Mouse (Mus musculus) lung, embryonic 16.5 days (tissue): ENCODE data around the gene Matk. TPM values are rescaled to one million over a fixed set of nuclear protein-coding genes. Genes with fewer than 3 reads are reported as not detected.

Experiments used
- ATAC-seq: fragments of 200-750 bp; cut with Nextera tagmentation; 2 replicates; pipeline ENCODE4 v1.8.0; 2017; ENCODE audit warnings: low read depth, mild to moderate bottlenecking, moderate library complexity
- H3K27ac ChIP-seq: fragments of 300-500 bp; sonication (generic); 2 replicates; pipeline ENCODE4 v1.5.1; 2014; ENCODE audit warnings: mild to moderate bottlenecking, control low read depth, low read length
- H3K27me3 ChIP-seq: fragments of 300-500 bp; sonication (generic); 2 replicates; pipeline ENCODE4 v1.6.1; 2014; ENCODE audit warnings: low read depth, low read length, mixed read lengths; ENCODE audit not compliant: control insufficient read depth, insufficient read depth
- H3K36me3 ChIP-seq: fragments of 300-500 bp; sonication (generic); 2 replicates; pipeline ENCODE4 v1.6.1; 2014; ENCODE audit warnings: low read length; ENCODE audit not compliant: control insufficient read depth, insufficient read depth
- H3K4me1 ChIP-seq: fragments of 300-500 bp; sonication (generic); replicated peaks from 2 replicates; pipeline ENCODE4 v1.6.1; 2014; ENCODE audit warnings: low read length, mixed read lengths; ENCODE audit not compliant: control insufficient read depth, insufficient read depth
- H3K4me2 ChIP-seq: fragments of 300-500 bp; sonication (generic); 2 replicates; pipeline ENCODE4 v1.6.1; 2014; ENCODE audit warnings: low read depth, low read length, control low read depth
- H3K4me3 ChIP-seq: fragments of 300-500 bp; sonication (generic); 2 replicates; pipeline ENCODE4 v1.5.1; 2014; ENCODE audit warnings: mild to moderate bottlenecking, low read length, control low read depth
- H3K9ac ChIP-seq: fragments of 300-500 bp; sonication (generic); 2 replicates; pipeline ENCODE4 v1.6.1; 2014; ENCODE audit warnings: low read length, control low read depth
- H3K9me3 ChIP-seq: fragments of 300-500 bp; sonication (generic); 2 replicates; pipeline ENCODE4 v1.6.1; 2016; ENCODE audit warnings: low read length; ENCODE audit not compliant: control insufficient read depth
- WGBS: fragments of 180-500 bp; shearing (Covaris S2); extraction: QIAGEN DNeasy Blood & Tissue Kit; methylation state at CpG from one replicate; pipeline ENCODE4 v1.1.7; 2014; 5-methylcytosine and 5-hydroxymethylcytosine counted together
- polyA plus RNA-seq: library from polyadenylated mRNA; unstranded; fragments of >200 nt; fragmentation: Nextera tagmentation; extraction: Ambion mirVana; gene quantifications from 2 replicates; pipeline ENCODE4 v1.2.1, GENCODE M21; 2015

Gene Matk
- polyA plus RNA-seq, 1 experiment from 2014 or later: 2.9 TPM

DNA sequence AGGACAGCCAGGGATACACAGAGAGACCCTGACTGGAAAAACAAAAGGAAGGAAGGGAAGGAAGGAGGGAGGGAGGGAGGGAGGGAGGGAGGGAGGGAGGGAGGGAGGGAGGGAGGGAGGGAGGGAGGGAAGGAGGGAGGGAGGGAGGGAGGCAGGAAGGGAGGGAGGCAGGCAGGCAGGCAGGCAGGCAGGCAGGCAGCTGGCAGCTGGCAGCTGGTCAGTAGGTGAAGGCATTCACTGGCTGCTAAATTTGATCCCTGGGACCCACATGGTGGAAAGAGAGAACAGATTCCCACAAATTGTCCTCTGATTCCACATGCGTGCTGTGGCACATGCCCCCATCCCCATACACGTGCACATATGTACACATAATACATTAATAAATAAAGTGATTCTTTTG is 14.1 kb upstream of the Matk start:
- Histone ChIP-seq H3K4me2 (no peak overlapping the region), H3K4me1 (peaks cover 3% of the 10 kb centered on the region), H3K4me3 (no peak overlapping the region), H3K27me3 (peaks cover 20% of the 10 kb centered on the region), H3K27ac (no peak overlapping the region), H3K9me3 (no peaks in the 10 kb centered on the region), H3K9ac (no peak overlapping the region), H3K36me3 (no peaks in the 10 kb centered on the region)
- no peak for ATAC-seq
- 71% methylated on average over 2 of the region's 2 CpGs for WGBS

DNA sequence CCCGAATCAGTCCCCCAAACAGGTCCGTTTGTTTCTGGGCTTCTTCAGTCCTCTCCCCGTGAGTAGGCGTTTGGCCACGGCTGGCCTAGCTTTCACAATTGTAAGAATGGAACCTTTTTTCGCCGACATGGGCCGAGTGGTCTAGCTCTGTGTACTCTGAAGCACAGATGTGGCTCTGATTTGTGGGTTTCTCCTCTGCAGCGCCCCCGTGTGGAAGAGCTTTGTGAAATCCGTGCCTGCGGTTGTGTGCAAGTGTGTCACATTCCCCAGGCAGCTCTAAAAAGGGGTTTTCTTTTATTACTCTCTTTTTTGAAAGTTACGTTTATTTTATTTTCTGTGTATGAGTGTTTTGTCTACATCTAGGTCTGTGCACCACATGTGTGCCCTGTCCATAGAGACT is 11.9 kb upstream of the Matk start:
- 21% methylated on average over 13 of the region's 13 CpGs for WGBS

DNA sequence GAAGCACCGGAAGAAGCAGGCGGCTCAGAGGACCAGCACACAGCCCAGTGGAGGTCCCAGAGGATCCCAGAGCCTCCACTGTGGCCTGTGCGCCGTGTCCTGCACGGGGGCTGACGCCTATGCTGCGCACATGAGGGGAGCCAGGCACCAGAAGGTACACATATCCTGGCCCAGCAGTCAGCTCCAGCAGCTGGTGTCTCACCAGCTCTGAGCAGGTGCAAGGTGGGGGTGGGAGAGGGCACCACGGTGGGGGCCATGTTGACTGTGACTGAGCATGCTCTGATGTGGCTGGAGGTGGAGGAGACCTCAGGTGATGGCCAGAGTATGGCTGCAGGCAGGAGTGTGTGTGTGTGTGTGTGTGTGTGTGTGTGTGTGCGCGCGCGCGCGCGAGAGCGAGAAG is 10.7 kb upstream of the Matk start:
- Histone ChIP-seq H3K9me3 (no peaks in the 10 kb centered on the region), H3K4me2 (no peak overlapping the region), H3K4me1 (no peaks in the 10 kb centered on the region), H3K9ac (no peak overlapping the region), H3K27me3 (peaks cover 20% of the 10 kb centered on the region), H3K27ac (no peak overlapping the region), H3K36me3 (no peaks in the 10 kb centered on the region), H3K4me3 (no peak overlapping the region)
- WGBS: 89% methylated on average over 16 of the region's 16 CpGs
- ATAC-seq: no peak

More for the DNA sequence above, 11.9 kb upstream of the Matk start:
- Histone ChIP-seq H3K27ac (no peak overlapping the region), H3K36me3 (no peaks in the 10 kb centered on the region), H3K4me2 (no peak overlapping the region), H3K4me1 (no peaks in the 10 kb centered on the region), H3K27me3 (peaks cover 20% of the 10 kb centered on the region), H3K4me3 (no peak overlapping the region), H3K9ac (no peak overlapping the region), H3K9me3 (no peaks in the 10 kb centered on the region)
- no peak for ATAC-seq

DNA sequence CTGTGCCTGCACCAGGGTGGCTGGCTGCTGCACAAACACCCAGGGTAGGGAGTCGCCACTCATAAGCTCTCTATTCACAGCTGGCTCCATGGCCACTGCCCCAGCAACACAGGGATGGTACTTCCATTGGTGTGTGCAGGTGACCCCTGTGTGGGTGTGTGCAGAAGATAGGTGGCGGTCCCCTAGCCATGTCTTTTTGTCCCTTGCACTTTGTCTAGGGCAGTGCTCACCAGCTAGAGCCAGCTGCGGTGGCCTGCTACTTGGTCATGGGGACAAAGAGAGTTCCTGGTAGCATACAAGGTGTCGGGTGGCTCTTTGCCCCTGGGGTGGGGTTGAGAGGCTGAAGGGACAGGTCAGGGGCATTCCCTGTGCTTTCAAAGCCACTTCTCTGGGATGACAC is 8.6 kb upstream of the Matk start:
- no peak overlapping the region for H3K4me3 ChIP-seq
- peaks cover 17% of the 10 kb centered on the region for H3K27me3 ChIP-seq
- no peak overlapping the region for H3K4me2 ChIP-seq
- ATAC-seq: 0 out of 2 replicates have a peak, but pooled peaks have one; percentile 6
- H3K27ac ChIP-seq: no peak overlapping the region
- H3K36me3 ChIP-seq: no peaks in the 10 kb centered on the region
- WGBS: 75% methylated on average over 4 of the region's 4 CpGs
- no peaks in the 10 kb centered on the region for H3K4me1 ChIP-seq
- no peaks in the 10 kb centered on the region for H3K9me3 ChIP-seq
- no peak overlapping the region for H3K9ac ChIP-seq

DNA sequence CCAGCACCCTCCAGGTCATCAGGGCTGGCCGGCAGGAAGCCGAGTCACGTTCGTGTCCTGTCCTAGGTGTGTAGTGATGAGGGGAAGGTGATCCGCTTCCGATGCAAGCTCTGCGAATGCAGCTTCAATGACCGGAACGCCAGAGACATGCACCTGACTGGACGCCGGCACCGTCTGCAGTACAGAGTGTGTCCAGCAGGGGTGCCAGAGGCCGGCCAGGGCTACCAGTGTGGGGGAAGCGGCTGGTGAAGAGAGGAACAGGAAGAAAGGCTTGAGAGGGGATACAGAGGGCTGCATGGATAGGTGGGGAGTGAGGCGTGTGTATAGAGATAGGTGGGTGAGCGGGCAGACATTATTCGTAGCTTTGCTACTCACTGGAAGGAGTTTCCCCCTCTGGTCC is 8.1 kb upstream of the Matk start:
- no peak overlapping the region for H3K4me2 ChIP-seq
- 5% methylated on average over 17 of the region's 17 CpGs for WGBS
- peak; percentile 57; the same call in 1 of the 2 replicates for ATAC-seq
- no peaks in the 10 kb centered on the region for H3K36me3 ChIP-seq
- H3K27me3 ChIP-seq: peaks cover 13% of the 10 kb centered on the region
- H3K4me3 ChIP-seq: no peak overlapping the region
- no peaks in the 10 kb centered on the region for H3K9me3 ChIP-seq
- no peaks in the 10 kb centered on the region for H3K4me1 ChIP-seq
- no peak overlapping the region for H3K27ac ChIP-seq
- H3K9ac ChIP-seq: no peak overlapping the region

DNA sequence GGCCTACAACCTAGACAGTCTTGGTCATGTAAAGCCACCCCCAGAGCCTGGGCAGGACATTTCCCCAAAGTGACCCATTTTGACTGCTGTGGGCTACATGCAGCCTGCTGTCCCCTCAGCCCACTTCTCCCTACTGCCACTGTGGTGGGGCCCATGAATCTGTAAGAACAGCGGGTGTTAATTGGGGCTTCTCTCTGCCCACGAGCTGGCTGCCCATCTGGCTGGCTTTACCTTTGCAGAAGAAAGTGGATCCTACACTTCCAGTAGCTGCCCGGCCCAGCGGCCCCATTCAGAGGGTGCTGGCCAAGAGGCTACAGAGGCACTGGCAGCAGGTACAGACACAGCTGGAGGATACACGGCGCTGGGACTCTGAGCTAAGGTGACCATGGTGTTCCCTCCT is 7.6 kb upstream of the Matk start:
- Histone ChIP-seq H3K9me3 (no peaks in the 10 kb centered on the region), H3K27me3 (peaks cover 7% of the 10 kb centered on the region), H3K9ac (peak overlapping the region; percentile 20; the same call in 1 of the 2 replicates), H3K4me1 (no peaks in the 10 kb centered on the region), H3K27ac (no peak overlapping the region), H3K4me3 (no peak overlapping the region), H3K4me2 (no peak overlapping the region), H3K36me3 (no peaks in the 10 kb centered on the region)
- 75% methylated on average over 6 of the region's 6 CpGs for WGBS
- no peak for ATAC-seq

DNA sequence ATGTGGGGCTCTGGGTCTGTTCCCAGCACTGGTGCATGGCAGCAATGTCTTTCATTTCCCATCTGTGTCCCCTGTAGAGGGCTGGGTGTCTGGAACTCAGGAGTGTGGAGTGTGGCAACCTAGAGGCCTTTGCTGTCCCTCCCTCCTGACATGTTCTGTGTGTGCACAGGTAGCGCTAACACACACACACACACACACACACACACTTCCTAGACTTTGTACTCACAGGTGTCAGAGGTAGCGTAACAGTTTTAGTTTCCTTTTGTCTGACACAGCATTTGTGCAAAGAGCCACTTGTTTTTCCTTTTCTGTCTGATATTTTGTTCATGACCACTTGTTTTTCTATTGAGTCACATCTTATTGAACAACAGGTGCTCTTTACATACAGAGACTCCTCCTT is 4.9 kb upstream of the Matk start:
- Histone ChIP-seq H3K4me1 (no peaks in the 10 kb centered on the region), H3K9me3 (no peaks in the 10 kb centered on the region), H3K4me2 (no peak overlapping the region), H3K4me3 (no peak overlapping the region), H3K36me3 (no peaks in the 10 kb centered on the region), H3K27ac (no peak overlapping the region), H3K9ac (no peak overlapping the region), H3K27me3 (peaks cover 14% of the 10 kb centered on the region)
- ATAC-seq: no peak
- 87% methylated on average over 2 of the region's 2 CpGs for WGBS

DNA sequence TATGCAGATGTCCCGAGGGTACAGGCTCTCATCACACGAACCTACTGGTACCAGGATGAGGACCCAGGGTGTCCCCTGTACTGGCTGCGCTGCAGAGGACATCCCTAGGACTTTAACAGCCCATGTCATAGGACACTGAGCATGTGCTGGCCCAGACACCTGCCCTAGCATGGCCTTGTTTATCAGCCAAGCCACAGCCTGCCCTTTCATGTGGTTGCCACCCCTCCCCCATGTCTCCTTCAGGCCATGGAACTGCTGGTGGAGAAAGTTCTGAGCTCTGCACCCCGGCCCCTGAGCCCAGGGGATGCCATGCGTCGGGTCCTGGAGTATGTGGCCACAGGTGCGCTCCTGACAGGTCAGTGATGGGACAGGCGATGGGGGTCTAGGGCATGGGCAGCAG is 3.3 kb upstream of the Matk start:
- Histone ChIP-seq H3K4me2 (no peak overlapping the region), H3K9ac (no peak overlapping the region), H3K9me3 (no peaks in the 10 kb centered on the region), H3K4me1 (no peaks in the 10 kb centered on the region), H3K36me3 (no peaks in the 10 kb centered on the region), H3K27me3 (peaks cover 31% of the 10 kb centered on the region), H3K4me3 (no peak overlapping the region), H3K27ac (no peak overlapping the region)
- ATAC-seq: no peak
- 78% methylated on average over 8 of the region's 8 CpGs for WGBS

DNA sequence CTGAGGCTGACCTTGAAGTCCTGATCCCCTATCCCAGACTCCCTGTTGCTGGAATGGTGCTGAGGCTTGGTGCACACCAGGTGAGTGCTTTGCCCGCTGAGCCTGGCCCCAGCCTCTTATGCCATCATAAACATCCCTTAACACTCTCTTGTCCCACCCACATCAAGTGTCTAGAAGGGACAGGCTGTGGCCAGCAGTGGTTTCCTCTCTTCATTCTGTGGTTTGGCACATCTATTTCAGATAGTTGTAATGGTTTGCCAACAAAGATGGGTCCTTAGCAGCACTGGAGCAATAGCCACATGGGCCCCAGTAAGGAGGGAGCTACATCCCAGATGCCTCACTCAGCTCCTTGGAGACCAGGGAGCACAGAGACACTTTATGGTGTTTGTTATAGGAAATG is 2.2 kb downstream of the Matk start:
- Histone ChIP-seq H3K36me3 (no peaks in the 10 kb centered on the region), H3K9ac (no peak overlapping the region), H3K9me3 (no peaks in the 10 kb centered on the region), H3K4me2 (no peak overlapping the region), H3K27ac (no peak overlapping the region), H3K4me1 (peaks cover 6% of the 10 kb centered on the region), H3K27me3 (peaks cover 76% of the 10 kb centered on the region), H3K4me3 (no peak overlapping the region)
- no peak for ATAC-seq
- WGBS: 50% methylated on average over 1 of the region's 1 CpGs
